Mouse (Mus musculus) c-Kit-positive CD71-negative TER-119-negative erythroid progenitor cells, embryonic 14.5 days (primary cell): ENCODE data around the gene Rnf115.

ENCODE experiments used
- DNase-seq: peaks from one replicate; pipeline ENCODE4 v3.0.0-alpha.2; 2013; ENCODE audit warnings: low read depth

Gene Rnf115

DNA sequence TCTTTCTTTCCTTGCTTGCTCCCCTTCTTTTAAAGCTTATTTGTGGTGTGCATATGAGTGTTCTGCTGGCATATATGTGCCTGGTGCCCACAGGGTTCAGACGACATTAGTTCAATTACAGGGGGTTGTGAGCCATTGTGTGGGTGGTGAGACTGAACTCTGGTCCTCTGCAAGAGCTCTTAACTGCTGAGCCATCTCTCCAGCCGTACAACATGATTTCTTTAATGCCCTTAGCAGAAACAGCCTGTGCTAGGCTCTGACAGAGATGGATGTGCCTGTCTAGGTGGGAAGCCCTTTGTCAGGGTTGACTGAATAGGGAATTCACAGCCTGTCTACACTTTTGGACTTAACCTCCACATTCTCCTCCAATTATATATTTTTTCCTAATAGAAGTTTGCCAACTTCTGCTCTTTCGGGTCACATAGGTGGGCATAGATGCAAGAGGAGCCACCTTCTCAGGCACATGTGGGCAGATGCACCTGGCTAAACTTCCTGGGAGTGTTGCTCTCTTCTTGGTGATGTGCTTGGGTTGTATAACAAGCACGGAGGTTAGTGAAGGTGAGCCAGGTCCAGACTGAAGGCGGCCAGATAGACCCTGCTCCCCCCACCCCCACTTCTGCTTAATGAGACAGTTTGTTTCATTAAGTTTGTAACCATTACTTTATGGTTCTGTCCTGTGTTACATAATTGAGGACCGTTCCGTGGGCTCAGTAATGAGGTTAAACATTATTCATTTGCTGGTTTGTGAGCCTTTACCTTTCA is 107.3 kb downstream of the Rnf115 start:
- no peak for DNase-seq

DNA sequence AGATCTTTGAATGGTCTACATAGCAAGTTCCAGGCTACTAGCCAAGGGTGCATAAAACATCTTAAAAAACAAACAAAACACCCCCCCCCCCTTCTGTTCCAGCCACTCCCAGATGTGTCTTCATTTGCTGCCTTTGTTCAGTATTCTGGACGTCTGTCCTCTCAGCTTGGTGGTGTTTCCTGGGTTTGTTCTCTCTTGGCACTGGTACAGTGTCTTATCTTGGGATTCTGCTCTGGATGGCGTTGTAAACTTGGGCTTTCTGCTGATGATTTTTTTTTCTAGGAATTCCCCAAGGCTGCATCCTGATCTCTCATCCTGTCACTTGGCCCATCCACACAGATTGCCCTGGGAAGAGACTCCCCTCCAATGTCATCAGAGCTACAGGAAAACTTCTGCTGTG is 109.0 kb downstream of the Rnf115 start:
- DNase-seq, result no peak

DNA sequence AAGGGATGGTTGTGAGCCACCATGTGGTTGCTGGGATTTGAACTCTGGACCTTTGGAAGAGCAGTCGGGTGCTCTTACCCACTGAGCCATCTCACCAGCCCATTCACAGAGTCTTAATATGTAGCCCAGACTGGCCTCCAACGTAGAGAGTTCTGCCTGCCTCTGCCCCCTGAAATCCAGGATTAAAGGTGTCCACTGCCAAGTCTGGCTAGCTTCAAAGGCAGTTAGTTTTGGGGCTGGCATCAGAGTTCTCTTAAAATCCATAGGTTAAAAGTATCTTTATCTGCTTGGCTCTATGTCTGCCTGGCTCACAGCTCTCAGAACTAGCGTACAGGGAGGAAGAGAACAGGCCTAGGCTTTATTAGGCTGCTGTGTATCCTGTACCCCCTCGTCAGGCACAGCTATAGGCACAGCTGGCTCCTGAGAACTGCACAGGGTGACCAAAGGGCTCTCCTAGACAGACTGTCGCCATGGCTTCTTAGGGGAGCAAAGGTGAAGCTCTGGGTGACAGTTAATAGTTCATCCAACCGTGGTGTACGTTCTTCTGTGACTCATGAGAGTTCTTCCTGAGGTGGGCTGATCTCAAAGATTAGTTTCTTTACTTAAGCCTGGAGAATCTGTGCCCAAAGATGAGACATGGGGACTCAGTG is 111.7 kb downstream of the Rnf115 start:
- no peak for DNase-seq
